Mouse (Mus musculus): ENCODE measurements around the gene Slc4a4.

Slc4a4 gene

DNA sequence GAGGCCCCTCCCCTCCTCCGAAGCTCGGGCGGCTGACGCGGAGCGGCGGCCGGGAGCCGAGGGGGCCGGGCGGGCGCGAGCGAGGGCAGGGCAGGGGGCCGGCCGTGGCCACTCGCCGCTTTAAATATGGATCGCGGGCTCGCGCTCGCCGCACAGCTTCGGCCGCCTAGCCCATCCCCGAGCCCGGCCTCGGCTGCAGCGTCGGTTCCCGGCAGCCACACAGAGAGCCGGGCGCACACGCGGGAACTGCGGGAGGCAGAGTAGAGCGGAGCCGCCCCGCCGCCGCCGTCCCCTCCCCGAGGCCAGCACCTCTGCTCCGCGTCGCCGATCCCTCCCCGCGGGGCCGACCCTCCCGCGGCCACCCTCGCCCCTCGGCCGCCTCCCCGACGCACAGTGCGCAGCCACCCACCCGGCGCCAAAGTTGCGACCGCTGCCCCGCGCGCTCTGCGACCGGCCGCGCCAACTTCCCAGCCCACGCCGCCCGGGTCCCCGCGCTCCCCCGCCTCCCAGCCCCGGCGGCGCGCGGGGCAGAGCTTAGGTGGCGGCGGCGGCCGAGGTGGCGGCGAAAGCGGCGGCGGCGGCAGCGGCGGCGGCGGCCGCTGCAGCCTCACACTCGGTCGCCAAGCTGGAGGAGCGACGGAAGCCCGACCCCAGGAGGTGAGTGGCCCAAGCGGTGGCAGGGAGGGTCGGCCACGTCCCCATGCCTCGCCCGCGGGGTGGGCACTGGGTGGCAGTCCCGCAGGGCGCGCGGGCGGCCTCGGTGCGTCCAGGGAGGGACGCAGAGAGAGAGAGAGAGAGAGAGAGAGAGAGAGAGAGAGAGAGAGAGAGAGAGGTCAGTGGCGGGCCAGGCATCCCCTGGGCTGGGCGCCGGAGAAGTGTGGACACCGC, at the start of gene Slc4a4:
Slc4a4 (plus strand) TSS at position 151 of the 888 bp plus-strand sequence.
- DNase-seq (ENCODE audit: low spot score in 2 of 2): peak; percentile 54 to 65

DNA sequence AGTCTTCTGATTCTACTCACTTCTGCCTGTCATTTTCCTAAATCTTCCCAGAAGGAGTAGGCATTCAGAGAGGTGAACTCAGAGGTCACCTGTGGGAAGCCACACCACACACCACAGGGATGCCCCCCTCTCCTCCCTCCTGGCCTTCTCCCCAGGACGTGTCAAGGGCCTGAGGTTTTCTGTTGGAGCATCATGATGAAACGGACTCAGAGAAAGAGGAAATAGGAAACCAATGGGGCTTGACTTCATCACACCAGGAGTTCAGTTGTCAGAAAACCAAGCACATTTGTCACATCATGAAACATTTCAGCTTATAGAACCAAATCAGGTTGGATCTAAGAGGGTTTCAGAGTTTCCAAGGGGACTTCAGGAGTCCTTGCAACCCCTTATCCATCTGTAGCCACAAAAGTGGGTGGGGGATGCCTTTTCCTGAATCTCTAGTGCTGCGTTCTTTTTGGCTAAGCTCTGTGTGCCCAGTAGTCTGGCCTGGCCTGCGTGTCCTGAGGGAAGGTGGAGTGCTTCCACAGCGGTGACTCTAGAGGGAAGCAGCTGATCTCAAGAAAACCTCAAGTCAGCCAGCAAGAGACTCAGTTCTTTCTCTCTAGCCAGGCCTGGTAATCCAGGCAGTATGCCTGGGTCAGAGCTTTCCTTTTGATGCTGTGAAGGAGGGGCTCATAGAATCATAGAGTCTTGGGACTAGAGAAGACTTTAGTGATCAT, 46.4 kb upstream of the Slc4a4 start:
- no peak for DNase-seq (ENCODE audit: low spot score in 2 of 2)

DNA sequence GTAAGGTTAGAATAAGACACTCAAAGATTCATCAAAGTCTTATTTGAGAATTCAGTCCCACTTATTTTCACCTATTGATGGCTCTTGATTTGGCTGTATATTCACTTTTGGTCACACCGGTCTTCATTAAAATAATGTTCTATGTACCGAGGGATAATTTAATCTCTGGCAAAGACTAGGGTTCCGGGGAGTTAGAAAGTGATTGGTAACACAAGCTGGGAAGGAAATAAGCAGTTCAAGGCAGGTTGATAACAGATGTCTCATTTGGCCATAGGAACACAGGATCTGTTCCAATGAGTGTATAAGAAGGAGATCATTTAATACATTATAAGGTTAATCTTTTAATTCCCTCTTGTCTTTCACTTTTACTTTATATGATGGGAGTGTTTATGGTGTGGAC, 29.3 kb upstream of the Slc4a4 start:
- DNase-seq (ENCODE audit: low spot score in 2 of 2): no peak

DNA sequence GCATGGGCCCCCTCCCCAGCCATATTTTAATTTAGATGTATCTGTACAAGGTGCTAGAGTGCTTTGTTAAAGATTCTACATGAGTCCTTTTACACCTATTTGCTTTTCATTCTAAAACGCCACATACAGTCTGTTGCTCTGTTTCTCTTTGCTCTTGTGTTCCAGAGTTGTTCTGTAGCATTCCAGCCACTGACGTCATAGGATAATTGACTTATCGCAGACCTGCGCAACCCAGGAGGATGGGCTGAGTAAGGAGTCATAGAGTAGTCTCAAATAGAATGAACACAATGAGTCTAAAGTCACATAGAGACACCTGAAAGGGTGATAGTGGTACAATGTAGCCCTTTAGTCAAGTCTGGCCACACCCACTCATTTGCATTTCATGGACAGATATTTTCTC, 28.8 kb upstream of the Slc4a4 start:
- no peak for DNase-seq (ENCODE audit: low spot score in 2 of 2)

DNA sequence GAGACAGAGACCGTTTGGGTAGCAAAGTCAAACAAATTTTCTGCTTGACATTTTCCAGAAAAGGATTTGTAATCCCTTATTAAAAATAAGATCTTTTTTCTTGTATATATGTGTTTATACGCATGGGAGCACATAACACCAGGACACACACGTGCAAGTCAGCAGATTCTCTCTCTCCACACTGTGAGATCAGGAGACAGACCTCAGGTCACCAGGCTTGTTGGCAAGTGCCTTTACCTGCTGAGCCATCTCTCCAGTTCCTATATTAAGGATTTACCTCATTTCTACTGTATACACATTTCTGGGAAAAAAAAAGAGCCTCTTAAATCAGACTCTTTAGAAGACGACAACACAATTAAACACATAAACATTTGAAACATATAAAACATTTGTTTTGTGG, 28.4 kb upstream of the Slc4a4 start:
- no peak for DNase-seq (ENCODE audit: low spot score in 2 of 2)

DNA sequence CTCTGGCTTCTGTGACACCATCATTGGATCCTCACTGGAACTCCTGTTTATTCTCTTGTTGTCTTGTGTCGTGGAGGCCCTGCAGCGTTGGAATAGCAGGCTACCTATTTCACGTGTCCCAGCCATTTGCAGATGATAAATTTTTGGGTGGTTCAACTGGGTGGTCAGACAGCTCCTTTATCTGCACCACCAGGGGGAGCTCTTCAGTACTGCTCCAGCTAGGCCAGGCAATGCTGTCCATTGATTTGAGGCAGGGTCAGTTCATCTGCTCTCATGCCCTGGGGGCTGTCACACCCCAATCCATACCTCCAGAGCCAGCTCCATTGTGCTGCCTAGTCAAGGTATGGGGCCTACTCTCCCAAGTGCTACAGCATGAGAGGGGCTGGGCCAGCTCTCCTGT, 24.5 kb upstream of the Slc4a4 start:
- DNase-seq (ENCODE audit: low spot score in 2 of 2): no peak

DNA sequence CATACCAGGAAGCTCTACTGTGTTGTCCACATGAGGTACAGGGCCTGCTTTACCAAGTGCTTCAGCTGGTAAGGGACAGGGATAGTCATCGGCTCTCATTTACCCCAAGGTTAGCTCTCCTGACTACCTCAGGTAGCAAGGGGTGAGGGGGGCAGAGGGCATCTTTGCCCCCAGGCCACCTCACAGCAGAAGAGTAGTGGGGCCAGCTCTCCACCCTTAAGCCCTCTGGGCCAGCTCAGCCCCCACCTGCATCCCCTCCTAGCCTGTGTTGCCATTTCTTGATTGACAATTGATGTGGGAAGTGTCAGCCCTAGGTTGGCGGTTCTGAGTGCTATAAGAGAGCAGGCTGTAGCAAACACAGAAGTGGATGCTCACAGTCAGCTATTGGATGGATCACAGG, 23.8 kb upstream of the Slc4a4 start:
- no peak for DNase-seq (ENCODE audit: low spot score in 2 of 2)

DNA sequence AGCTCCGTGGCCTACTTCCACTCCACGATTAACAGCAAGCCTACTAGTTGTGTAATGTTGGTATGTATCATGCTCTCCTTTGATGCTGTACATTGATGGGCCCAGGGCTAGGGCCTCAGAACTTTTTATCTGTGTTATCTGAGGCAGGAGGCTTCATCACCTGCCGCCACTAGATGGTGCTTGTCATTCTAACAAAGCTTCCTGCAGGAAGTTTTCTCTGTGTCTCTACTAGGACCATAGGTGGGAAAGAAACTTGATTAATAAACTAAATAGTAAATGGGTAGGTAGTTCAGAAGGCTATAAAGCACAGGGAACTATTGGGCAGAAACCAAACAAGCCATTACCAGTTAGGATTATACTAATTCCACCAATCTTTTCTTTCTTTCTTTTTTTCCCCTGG, 2.5 kb upstream of the Slc4a4 start:
- no peak for DNase-seq (ENCODE audit: low spot score in 2 of 2)

DNA sequence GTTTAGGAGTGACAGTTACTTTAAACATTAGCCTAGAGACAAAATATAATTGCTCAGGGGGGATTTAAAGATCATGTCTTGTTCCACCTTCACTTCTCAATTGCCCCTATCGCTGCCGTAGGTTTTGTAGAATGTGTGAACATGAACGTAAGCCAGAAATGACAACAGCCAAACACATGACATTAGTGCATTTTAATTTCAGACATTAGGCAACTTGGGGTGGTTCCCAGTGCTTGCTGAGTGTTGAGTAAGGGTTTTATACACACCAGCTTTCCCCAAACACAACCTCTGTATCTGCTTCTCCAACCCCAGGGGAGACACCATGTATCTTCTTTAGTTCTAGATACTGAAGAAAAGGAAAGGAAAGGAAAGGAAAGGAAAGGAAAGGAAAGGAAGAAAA, 1.1 kb upstream of the Slc4a4 start:
- no peak for DNase-seq (ENCODE audit: low spot score in 2 of 2)

DNA sequence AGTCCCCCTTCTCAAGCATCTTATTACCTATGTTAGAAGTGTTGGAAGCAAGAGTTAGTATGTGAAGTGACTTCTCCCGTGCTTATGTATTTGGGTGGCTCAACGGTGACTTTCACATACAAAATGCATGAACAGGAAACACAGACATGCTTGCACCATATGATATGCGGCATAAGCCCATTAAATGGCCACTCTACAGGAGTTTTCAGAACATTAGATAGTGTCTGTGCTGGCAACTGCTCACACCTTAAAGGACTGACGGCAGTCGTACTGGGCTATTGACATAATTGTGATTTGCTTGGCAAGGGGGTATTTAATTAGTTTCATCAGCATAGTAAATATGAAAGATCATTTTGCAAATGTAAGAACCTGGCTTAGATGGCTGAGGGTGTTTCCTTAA, 674 bp upstream of the Slc4a4 start:
- no peak for DNase-seq (ENCODE audit: low spot score in 2 of 2)

DNA sequence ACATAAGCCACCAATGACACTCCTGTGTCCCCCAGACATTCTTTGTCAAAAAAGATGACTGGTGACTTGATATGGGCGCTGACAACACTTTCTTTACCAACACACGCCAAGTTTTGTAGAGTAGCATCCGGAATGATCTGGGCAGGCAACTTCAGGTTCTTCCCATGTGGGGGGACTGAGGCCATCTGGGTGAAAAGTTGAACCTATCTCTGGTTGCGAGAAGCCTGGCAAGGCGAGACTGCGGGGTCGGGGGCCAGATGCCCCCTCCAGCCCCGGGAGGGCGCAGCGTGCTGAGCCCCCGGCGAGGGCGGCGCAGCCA, 310 bp upstream of the Slc4a4 start:
- DNase-seq (ENCODE audit: low spot score in 2 of 2): no peak

DNA sequence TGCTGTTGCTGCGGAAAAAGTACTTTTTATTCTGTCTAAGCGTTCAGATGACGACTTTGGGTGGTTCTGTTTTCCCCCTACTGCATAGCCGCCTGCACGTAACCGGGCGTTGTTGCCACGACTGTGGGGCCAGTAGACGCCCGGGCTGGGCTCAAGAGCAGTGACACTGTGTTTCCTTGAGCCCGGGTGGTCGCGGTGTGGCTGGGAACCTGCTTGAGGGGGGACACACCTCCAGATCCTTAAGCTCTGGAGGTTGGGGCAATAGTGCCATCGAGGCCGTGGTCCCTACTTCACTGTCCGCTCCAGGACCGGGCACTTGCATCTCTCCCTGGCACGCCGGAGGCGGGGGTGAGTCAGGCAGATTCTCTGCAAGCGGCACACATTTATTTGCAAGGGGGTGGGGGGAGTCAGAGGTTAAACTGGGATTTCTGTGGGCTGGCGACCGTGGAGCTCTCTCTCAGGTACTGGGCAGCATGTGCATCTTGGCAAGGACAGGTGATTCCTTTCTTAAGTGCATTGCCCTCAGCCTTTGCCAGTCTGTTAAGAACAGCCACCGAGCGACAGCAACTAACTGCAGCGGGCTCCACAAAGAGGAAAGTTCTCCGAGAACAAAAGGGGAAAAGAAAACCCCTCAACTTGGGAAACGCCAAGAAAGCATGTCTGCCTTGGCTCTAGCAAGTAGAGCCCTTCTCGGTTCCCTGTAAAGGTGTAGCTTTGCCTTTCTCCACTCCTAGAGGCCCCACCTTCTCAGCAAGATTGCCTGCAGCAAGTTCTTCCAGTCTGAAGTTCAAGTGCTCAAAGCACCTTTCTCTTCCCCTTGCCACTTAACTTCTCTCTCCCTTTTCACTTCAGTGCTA, 1.2 kb downstream of the Slc4a4 start:
- no peak for DNase-seq (ENCODE audit: low spot score in 2 of 2)

DNA sequence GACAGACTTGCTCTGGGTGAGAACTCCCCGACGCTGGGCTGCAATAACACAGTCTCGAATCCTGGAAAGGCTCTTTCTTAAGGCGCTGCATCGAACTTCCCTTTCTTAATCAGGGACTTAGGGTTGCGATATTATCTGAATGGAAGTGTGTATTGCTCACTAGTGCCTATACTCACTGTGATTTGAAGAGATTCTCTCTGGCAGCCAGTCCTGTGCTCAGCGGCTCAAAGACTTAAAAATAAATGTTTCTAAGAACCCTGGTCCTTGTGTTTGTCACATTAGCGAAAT, 1.7 kb downstream of the Slc4a4 start:
- no peak for DNase-seq (ENCODE audit: low spot score in 2 of 2)

DNA sequence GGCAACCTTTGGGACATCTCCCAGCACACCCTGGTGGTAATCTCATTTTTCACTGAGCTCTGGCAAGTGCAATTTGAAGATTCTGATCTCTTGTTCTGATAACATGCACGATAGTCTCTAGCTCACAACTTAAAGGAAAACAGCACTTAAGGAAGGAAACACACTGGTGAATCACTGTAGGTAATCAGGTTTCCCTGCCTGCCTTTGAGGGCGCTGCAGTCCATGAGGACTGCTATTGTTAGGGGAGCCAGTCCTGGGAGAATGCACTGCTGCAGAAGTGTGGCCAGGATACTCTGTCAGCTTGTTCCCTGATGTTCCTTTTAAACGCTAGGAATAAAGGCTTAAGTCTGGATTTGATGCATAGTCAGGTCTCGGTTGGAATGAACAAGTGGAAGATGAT, 2.7 kb downstream of the Slc4a4 start:
- DNase-seq (ENCODE audit: low spot score in 2 of 2): no peak

DNA sequence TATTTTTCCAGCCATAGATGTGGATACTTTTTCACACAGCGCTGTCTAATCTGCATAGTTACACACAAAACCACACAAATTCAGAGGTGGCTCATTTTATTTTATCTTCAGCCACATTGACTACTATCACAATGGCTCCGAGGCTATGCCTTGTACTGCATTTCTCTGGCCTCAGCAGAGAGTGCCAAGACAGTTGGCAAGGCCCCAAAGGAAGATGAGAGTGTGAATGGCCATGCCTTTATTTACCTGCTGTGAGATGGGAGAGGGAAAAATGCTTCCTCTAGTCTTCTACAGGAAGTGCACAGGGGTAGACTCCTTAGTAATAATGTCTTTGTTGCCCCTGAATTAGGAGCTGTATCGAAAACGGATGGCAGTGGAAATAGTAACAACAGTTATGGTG, 3.5 kb downstream of the Slc4a4 start:
- no peak for DNase-seq (ENCODE audit: low spot score in 2 of 2)

DNA sequence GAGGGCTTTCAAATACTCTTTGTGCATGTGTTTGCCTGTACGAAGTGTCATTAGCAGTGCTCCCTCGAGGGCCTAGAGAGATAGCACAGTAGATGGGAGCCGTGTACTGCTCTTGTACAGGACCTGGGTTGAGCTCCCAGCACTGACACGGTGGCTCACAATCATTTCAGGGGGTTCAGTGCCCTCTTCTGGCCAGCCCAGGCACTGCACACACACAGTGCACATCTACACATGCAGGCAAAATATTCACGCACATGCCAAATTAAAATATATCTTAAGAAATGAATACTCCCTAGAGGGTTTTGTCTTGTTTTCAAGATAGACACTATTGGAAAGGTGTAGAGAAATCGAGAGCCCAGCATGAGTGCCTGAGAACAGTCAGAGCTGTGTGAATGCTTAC, 10.0 kb downstream of the Slc4a4 start:
- DNase-seq (ENCODE audit: low spot score in 2 of 2): no peak

DNA sequence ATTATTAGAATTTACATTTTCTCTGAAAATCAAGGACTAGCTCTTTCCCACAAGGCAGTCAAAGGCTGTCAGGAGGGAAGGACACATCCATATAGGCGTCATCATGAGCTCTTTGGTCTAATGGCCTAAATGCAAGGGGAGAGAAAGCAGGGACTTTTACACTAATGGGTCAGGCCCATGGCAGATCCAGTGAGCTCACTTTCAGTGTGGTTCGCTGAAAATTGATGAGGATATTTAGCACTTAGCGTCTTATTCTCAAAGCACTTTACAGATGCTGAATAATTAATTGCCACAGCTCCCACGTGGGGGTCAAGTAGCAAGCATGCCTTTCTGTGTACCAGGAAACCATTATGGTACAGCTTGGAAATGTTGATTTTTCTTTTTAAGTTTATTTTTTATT, 16.5 kb downstream of the Slc4a4 start:
- no peak for DNase-seq (ENCODE audit: low spot score in 2 of 2)

DNA sequence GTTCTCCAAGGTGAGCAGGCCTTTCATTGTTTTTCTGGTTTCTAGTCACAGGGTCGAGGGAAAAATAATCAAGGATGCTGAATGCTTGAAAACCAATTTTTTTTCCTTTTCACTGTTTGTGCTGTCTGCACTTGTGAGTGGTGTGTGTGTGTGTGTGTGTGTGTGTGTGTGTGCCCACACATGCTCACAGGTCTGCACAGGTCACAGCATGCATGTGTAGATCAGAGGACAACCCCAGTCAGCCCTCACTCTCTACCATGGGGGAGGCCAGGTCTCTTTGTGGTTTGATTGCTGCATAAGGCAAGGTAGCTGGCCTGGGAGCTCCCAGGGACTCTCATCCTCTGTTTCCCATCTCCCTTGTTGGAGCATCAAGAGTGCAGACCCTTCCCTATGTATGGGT, 16.9 kb downstream of the Slc4a4 start:
- DNase-seq (ENCODE audit: low spot score in 2 of 2): no peak

DNA sequence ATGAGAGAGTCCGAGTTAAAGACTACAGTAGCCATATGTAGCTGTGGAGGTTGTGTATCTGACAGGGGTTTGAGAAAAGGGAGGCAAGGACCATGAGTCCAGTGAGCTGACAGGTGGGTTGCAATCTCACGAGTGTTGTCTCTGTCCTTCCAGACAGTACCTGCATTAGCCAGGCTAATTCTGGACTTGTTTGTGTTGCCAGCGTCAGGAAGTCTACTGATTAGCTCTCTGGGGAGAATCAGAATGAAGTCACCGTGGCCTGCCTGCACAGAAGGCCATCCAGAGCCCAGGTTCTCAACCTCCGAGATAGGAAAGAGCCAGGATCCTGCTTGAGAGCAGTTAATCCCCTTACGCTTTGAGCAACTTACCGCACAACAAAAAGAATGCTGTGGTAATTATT, 18.2 kb downstream of the Slc4a4 start:
- no peak for DNase-seq (ENCODE audit: low spot score in 2 of 2)

DNA sequence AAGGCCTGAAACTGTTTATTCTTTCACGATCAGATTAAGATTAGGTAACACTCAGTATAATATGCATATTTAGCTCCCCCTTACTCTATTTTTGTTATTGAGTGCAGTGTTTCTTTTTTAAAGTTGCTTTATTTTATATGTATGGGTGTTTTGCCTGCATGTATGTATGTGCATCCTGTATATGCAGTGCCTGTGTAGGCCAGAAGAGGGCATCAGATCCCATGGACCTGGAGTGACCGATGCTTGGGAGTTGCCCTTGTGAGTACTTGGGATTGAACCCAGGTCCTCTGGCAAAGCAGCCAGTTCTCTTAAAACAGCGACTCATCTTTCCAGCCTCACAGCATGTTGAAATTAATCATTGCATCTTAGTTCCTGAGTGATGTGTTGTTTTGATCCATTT, 21.0 kb downstream of the Slc4a4 start:
- no peak for DNase-seq (ENCODE audit: low spot score in 2 of 2)

DNA sequence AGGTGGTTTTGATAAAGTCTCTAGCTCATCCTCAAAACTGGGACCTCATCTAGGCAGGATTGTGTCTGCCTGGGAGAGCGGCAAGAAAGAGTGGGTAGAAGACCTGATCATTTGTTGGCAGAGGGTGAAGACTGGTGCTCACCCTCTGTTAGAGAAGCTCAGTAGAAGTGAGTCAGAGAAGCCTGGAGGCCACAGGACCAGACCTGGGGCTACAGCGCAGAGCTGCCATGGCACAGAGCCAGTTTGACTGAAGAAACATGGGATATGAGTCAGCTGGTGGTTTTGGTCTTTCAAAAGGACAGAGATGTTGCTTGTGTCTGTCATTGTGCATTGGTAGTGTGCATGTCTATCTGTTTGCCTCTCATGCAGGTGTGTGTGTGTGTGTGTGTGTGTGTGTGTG, 26.0 kb downstream of the Slc4a4 start:
- no peak for DNase-seq (ENCODE audit: low spot score in 2 of 2)

DNA sequence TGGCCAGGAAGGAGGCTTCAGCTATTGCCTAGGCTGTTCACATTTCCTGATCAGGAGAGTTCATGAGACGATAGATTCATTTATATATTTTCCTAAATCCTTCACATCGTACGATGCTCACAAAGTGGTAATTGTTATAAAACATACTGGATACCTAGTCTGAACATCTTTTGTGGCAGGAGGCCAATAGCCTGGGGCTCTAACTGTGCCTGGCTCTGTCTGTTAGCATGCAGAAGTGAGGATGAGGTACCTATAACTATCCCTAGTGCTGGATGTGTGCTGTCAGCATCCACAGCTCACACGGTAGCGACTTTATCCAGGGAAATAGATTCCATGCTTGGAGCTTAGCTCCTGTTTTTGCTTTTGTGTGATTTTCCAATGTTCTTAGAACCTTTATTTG, 28.5 kb downstream of the Slc4a4 start:
- DNase-seq (ENCODE audit: low spot score in 2 of 2): no peak

DNA sequence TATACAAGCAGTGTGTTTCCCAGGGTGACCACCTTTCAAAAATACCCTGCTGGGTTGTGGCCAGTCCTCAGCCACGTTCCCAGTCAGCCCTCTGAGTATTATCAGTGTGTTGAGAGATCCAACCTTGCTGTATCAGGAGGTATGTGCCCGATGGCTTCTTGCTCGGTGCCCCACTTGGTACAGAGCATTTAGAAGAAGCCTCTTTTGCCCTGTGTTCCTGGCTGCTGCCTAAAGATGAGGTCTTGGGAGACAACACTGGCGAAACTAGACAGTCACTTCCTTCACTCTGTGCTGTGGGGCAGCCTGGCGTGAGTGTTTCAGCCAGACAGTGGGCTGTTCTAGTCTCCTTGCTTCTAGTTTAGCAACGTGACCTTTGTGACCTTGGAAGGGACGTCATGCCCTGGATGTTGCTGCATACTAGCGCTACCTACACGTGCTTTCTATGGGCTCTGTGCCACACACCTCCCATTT, 29.9 kb downstream of the Slc4a4 start:
- no peak for DNase-seq (ENCODE audit: low spot score in 2 of 2)

Measured in urinary bladder, postnatal 4 days (tissue).